Mouse (Mus musculus) brain, embryonic 14.5 days (tissue): ENCODE measurements at regions not wholly inside any gene's neighbourhood (a gene's known extent, or its start where the extent isn't known, plus 50 kb on each side); places are given as distances from the start of the nearest gene placed in this dataset.

ENCODE experiments used
- CTCF ChIP-seq: fragments of 200-500 bp; IDR thresholded peaks from 2 replicates; pipeline ENCODE4 v1.5.1; 2012; ENCODE audit warnings: inconsistent platforms, mild to moderate bottlenecking, moderate library complexity, borderline replicate concordance; ENCODE audit not compliant: insufficient read depth, insufficient read length; ENCODE audit errors: extremely low read depth
- POLR2A ChIP-seq: fragments of 200-500 bp; IDR thresholded peaks from 2 replicates; pipeline ENCODE4 v1.6.1; 2012; ENCODE audit warnings: mild to moderate bottlenecking, inconsistent platforms, borderline replicate concordance; ENCODE audit not compliant: poor library complexity, insufficient read depth, insufficient read length, severe bottlenecking; ENCODE audit errors: extremely low read depth

DNA sequence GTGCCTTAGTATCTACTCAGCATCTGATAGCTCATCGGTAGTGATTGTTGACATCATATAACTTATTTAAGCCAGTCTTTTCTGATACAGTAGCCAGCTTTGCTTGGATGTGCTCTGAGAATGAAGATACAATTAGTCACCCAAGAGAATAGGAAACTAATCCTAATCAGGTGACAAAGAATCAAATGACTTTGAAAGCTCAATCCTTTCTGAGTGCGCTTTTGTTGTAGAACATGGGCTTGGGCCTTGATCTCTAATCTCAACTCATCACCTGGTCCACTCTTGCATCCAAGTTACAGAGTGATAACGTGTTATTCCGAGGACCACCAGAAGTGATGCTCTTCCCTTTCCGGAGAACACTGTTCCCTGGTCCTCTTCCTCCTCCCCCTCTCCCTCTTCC, 86.9 kb upstream of the Cpm start:
- TF ChIP-seq POLR2A (no peak), CTCF (no peak)
